Mouse (Mus musculus): ENCODE results near the gene Csnka2ip. TPM values are rescaled to one million over a fixed set of nuclear protein-coding genes. Genes with fewer than 3 reads are reported as not detected.

Gene Csnka2ip
- polyA plus RNA-seq, 1 experiment from 2014 or later: not detected

GRCm38 (mm10) chr16:64563081-64563480 lies 39.1 kb downstream of the Csnka2ip start:
- ATAC-seq (replicated peaks): no peak
- H3K27me3 ChIP-seq (replicated peaks): no peaks in the 10 kb centered on the region
- no peak overlapping the region for H3K9ac ChIP-seq
- no peak overlapping the region for H3K4me3 ChIP-seq
- WGBS: 71% methylated on average over 1 of the region's 1 CpGs
- H3K36me3 ChIP-seq (replicated peaks): no peaks in the 10 kb centered on the region
- no peak overlapping the region for H3K4me2 ChIP-seq
- no peaks in the 10 kb centered on the region for H3K9me3 ChIP-seq
- no peak overlapping the region for H3K27ac ChIP-seq
- H3K4me1 ChIP-seq: no peaks in the 10 kb centered on the region

- H3K4me1 ChIP-seq: no peaks in the 10 kb centered on the region
- WGBS: 42% methylated on average over 2 of the region's 2 CpGs
These were observed 43.7 kb downstream of the Csnka2ip start for GRCm38 (mm10) chr16:64558518-64558917.

GRCm38 (mm10) chr16:64526883-64527282 lies 75.3 kb downstream of the Csnka2ip start:
- no peaks in the 10 kb centered on the region for H3K27me3 ChIP-seq (replicated peaks)
- H3K4me2 ChIP-seq: no peak overlapping the region
- H3K9ac ChIP-seq: no peak overlapping the region
- no peak overlapping the region for H3K27ac ChIP-seq
- ATAC-seq (replicated peaks): no peak
- 85% methylated on average over 2 of the region's 2 CpGs for WGBS
- no peaks in the 10 kb centered on the region for H3K9me3 ChIP-seq
- no peaks in the 10 kb centered on the region for H3K36me3 ChIP-seq (replicated peaks)
- H3K4me3 ChIP-seq: no peak overlapping the region
- 0 out of 2 replicates have a peak, but pooled peaks cover 4% of the 10 kb centered on the region for H3K4me1 ChIP-seq

More at GRCm38 (mm10) chr16:64558518-64558917, 43.7 kb downstream of the Csnka2ip start:
- Histone ChIP-seq H3K4me2 (no peak overlapping the region), H3K9ac (no peak overlapping the region), H3K36me3 (replicated peaks) (no peaks in the 10 kb centered on the region), H3K9me3 (no peaks in the 10 kb centered on the region), H3K4me3 (no peak overlapping the region), H3K27me3 (replicated peaks) (no peaks in the 10 kb centered on the region), H3K27ac (no peak overlapping the region)
- ATAC-seq (replicated peaks): no peak

GRCm38 (mm10) chr16:64524051-64524645 lies 78.1 kb downstream of the Csnka2ip start:
- H3K4me2 ChIP-seq: no peak overlapping the region
- H3K4me1 ChIP-seq: 0 out of 2 replicates have a peak, but pooled peaks cover 4% of the 10 kb centered on the region
- H3K27ac ChIP-seq: no peak overlapping the region
- no peaks in the 10 kb centered on the region for H3K36me3 ChIP-seq (replicated peaks)
- ATAC-seq (replicated peaks): peak; percentile 71
- no peaks in the 10 kb centered on the region for H3K27me3 ChIP-seq (replicated peaks)
- H3K4me3 ChIP-seq: no peak overlapping the region
- H3K9ac ChIP-seq: no peak overlapping the region
- WGBS: 27% methylated on average over 5 of the region's 5 CpGs
- no peaks in the 10 kb centered on the region for H3K9me3 ChIP-seq

- WGBS: 68% methylated on average over 2 of the region's 2 CpGs
- H3K27me3 ChIP-seq (replicated peaks): no peaks in the 10 kb centered on the region
- ATAC-seq (replicated peaks): no peak
- H3K27ac ChIP-seq: no peak overlapping the region
- H3K36me3 ChIP-seq (replicated peaks): no peaks in the 10 kb centered on the region
- no peak overlapping the region for H3K4me2 ChIP-seq
- no peaks in the 10 kb centered on the region for H3K9me3 ChIP-seq
- H3K9ac ChIP-seq: no peak overlapping the region
- H3K4me1 ChIP-seq: no peaks in the 10 kb centered on the region
- H3K4me3 ChIP-seq: no peak overlapping the region
These were observed 88.8 kb downstream of the Csnka2ip start for GRCm38 (mm10) chr16:64513423-64513822.

Other genes with a start within 250 kb of the Csnka2ip start
- gene 4930453N24Rik, start 168.8 kb upstream of the Csnka2ip start, polyA plus RNA-seq (2015; fragmentation: Nextera tagmentation; extraction: Ambion mirVana): 16.5 and 17.8 TPM in 2 replicates
- gene Zfp654, start 249.2 kb upstream of the Csnka2ip start, polyA plus RNA-seq (2015; fragmentation: Nextera tagmentation; extraction: Ambion mirVana): 5.8 and 6.0 TPM in 2 replicates
- gene Cggbp1, start 249.6 kb upstream of the Csnka2ip start, polyA plus RNA-seq (2015; fragmentation: Nextera tagmentation; extraction: Ambion mirVana): 68.8 and 71.7 TPM in 2 replicates